Mouse (Mus musculus): ENCODE data around the gene Il1rn. TPM values are rescaled to one million over a fixed set of nuclear protein-coding genes. Genes with fewer than 3 reads are reported as not detected.

Gene Il1rn
- not detected for total RNA-seq (2021)

GRCm38 (mm10) chr2:24336545-24336944, at the start of gene Il1rn:
Gene Il1rn, plus strand, starts transcription at chr2:24336853.
- intact Hi-C loops (cut with DNase I), result no loop called here
- no peak for DNase-seq

GRCm38 (mm10) chr2:24290896-24291295, 45.8 kb upstream of the Il1rn start, which contains the start of gene Il1f10:
Gene Il1f10, plus strand, starts transcription at chr2:24291196.
- intact Hi-C loops (cut with DNase I), result loop anchor here (10.0 kb wide), 1 partner anchor 114 kb away; no protein-coding TSS in a partner anchor
- DNase-seq, result no peak

GRCm38 (mm10) chr2:24294616-24295015, 42.0 kb upstream of the Il1rn start:
- intact Hi-C loops (cut with DNase I), result loop anchor here (5.0 to 10.0 kb wide), 2 partner anchors 110 to 273 kb away; no protein-coding TSS in a partner anchor
- DNase-seq, result no peak

- intact Hi-C loops (cut with DNase I), result loop anchor here (5.0 to 10.0 kb wide), 2 partner anchors 108 to 270 kb away; no protein-coding TSS in a partner anchor
- peak; percentile 22 for DNase-seq
Observed at GRCm38 (mm10) chr2:24296837-24297236, 39.8 kb upstream of the Il1rn start.

- DNase-seq, result no peak
- intact Hi-C loops (cut with DNase I), result no loop called here
Observed at GRCm38 (mm10) chr2:24311302-24312001, 25.2 kb upstream of the Il1rn start.

GRCm38 (mm10) chr2:24316919-24317318, 19.7 kb upstream of the Il1rn start:
- intact Hi-C loops (cut with DNase I), result loop anchor here (5.0 kb wide), 1 partner anchor 505 kb away; no protein-coding TSS in a partner anchor
- DNase-seq, result no peak

- intact Hi-C loops (cut with DNase I), result loop anchor here (5.0 kb wide), 1 partner anchor 506 kb away; no protein-coding TSS in a partner anchor
- no peak for DNase-seq
Observed at GRCm38 (mm10) chr2:24317919-24318598, 18.6 kb upstream of the Il1rn start.

GRCm38 (mm10) chr2:24335333-24335732, 1.3 kb upstream of the Il1rn start:
- DNase-seq, result no peak
- intact Hi-C loops (cut with DNase I), result no loop called here

- intact Hi-C loops (cut with DNase I), result no loop called here
- no peak for DNase-seq
Observed at GRCm38 (mm10) chr2:24341395-24341885, 4.8 kb downstream of the Il1rn start.

- no peak for DNase-seq
- intact Hi-C loops (cut with DNase I), result no loop called here
Observed at GRCm38 (mm10) chr2:24344619-24345018, 8.0 kb downstream of the Il1rn start.

- DNase-seq, result no peak
- intact Hi-C loops (cut with DNase I), result no loop called here
Observed at GRCm38 (mm10) chr2:24345056-24345455, 8.4 kb downstream of the Il1rn start.

GRCm38 (mm10) chr2:24347926-24348325, 11.3 kb downstream of the Il1rn start:
- DNase-seq, result no peak
- intact Hi-C loops (cut with DNase I), result no loop called here

GRCm38 (mm10) chr2:24351159-24351558, 14.5 kb downstream of the Il1rn start:
- no peak for DNase-seq
- intact Hi-C loops (cut with DNase I), result no loop called here

- intact Hi-C loops (cut with DNase I), result no loop called here
- no peak for DNase-seq
Observed at GRCm38 (mm10) chr2:24353042-24353441, 16.4 kb downstream of the Il1rn start.

- peak; percentile 11 for DNase-seq
- intact Hi-C loops (cut with DNase I), result no loop called here
Observed at GRCm38 (mm10) chr2:24357642-24358041, 21.0 kb downstream of the Il1rn start.

- intact Hi-C loops (cut with DNase I), result no loop called here
Observed at GRCm38 (mm10) chr2:24359347-24359746, 22.7 kb downstream of the Il1rn start.

GRCm38 (mm10) chr2:24363818-24364217, 27.2 kb downstream of the Il1rn start:
- intact Hi-C loops (cut with DNase I), result no loop called here
- DNase-seq, result no peak

More at GRCm38 (mm10) chr2:24359347-24359746, 22.7 kb downstream of the Il1rn start:
- no peak for DNase-seq

GRCm38 (mm10) chr2:24366214-24366975, 29.7 kb downstream of the Il1rn start:
- intact Hi-C loops (cut with DNase I), result no loop called here
- no peak for DNase-seq

- intact Hi-C loops (cut with DNase I), result no loop called here
- DNase-seq, result peak; percentile 32
Observed at GRCm38 (mm10) chr2:24367030-24367894, 30.6 kb downstream of the Il1rn start, which contains the start of gene Psd4. Gene Psd4, plus strand, starts transcription at chr2:24367580.

GRCm38 (mm10) chr2:24367895-24368261, 31.2 kb downstream of the Il1rn start:
- intact Hi-C loops (cut with DNase I), result no loop called here
- DNase-seq, result no peak
